Mouse (Mus musculus) C2C12 (cell line): ENCODE results near the gene Myo10. TPM values are rescaled to one million over a fixed set of nuclear protein-coding genes. Genes with fewer than 3 reads are reported as not detected.

Experiments
- H3K27me3 ChIP-seq: one replicate; pipeline ENCODE4 v1.6.1; 2011; ENCODE audit not compliant: control insufficient read depth, insufficient read depth, insufficient read length
- H3K36me3 ChIP-seq: one replicate; pipeline ENCODE4 v1.6.1; 2011; ENCODE audit not compliant: control insufficient read depth, insufficient read depth
- H3K4me3 ChIP-seq: one replicate; pipeline ENCODE4 v1.5.1; 2011; ENCODE audit warnings: mild to moderate bottlenecking, control low read depth; ENCODE audit not compliant: poor library complexity, insufficient read depth, severe bottlenecking
- H3K79me2 ChIP-seq: one replicate; pipeline ENCODE4 v1.6.1; 2011; ENCODE audit not compliant: control insufficient read depth, insufficient read depth
- H3K79me3 ChIP-seq: one replicate; pipeline ENCODE4 v1.6.1; 2011; ENCODE audit warnings: low read depth, control low read depth
- H3ac ChIP-seq: one replicate; pipeline ENCODE3; 2011; ENCODE audit warnings: low read depth; ENCODE audit not compliant: control insufficient read depth, insufficient read length
- CEBPB ChIP-seq: IDR thresholded peaks from one replicate; pipeline ENCODE4 v1.6.1; 2011; ENCODE audit warnings: low read depth, mild to moderate bottlenecking, control low read depth, moderate library complexity
- CTCF ChIP-seq: IDR thresholded peaks from one replicate; pipeline ENCODE4 v1.5.1; 2011; ENCODE audit not compliant: control insufficient read depth, insufficient read depth, insufficient read length
- FOSL1 ChIP-seq: IDR thresholded peaks from one replicate; pipeline ENCODE4 v1.8.0; 2011; ENCODE audit warnings: mild to moderate bottlenecking, low read length; ENCODE audit not compliant: poor library complexity, insufficient read depth, severe bottlenecking
- MAX ChIP-seq: IDR thresholded peaks from one replicate; pipeline ENCODE4 v1.6.1; 2011; ENCODE audit warnings: mild to moderate bottlenecking, control low read depth
- MYOD1 ChIP-seq: IDR thresholded peaks from one replicate; pipeline ENCODE4 v1.6.1; 2011; ENCODE audit warnings: low read depth; ENCODE audit not compliant: control insufficient read depth, insufficient read length
- MYOG ChIP-seq: IDR thresholded peaks from one replicate; pipeline ENCODE4 v1.6.1; 2011; ENCODE audit not compliant: control insufficient read depth, insufficient read length; ENCODE audit errors: extremely low read depth
- USF1 ChIP-seq: IDR thresholded peaks from one replicate; pipeline ENCODE4 v1.6.1; 2011; ENCODE audit warnings: low read depth, mild to moderate bottlenecking, control low read depth, moderate library complexity
- polyA plus RNA-seq: library from polyadenylated mRNA; unstranded; fragments of >200 nt; fragmentation: generic; extraction: Trizol; gene quantifications from one replicate; pipeline ENCODE4 v1.2.1, GENCODE M21; 2012; ENCODE audit warnings: missing spikeins

Gene Myo10
- polyA plus RNA-seq, 1 experiment = 89.8 TPM

DNA sequence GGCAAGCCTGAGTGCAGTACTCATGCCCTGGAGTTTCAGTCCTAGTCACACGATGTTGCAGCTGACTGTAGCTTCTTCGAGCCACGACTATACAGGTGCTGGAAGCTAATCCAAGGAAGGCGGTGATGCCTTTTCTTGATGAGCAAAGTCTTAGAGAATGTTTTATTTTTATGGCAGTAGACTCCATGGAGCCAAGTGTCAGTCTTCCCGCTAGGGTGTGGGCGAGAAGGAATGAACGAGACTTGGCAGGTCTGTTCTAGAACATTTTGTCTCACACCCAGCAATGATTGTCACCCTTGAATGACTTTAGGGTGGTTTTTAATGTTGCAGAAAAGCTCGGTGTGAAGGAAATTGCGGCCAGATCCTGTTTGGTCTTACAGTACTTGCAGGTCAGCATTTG, 62.9 kb downstream of the Myo10 start:
- Histone ChIP-seq H3K79me3 (peaks cover 92% of the 10 kb centered on the region), H3K79me2 (peaks cover 100% of the 10 kb centered on the region), H3ac (no peak overlapping the region), H3K27me3 (no peaks in the 10 kb centered on the region), H3K4me3 (no peak overlapping the region), H3K36me3 (peaks cover 57% of the 10 kb centered on the region)
- TF ChIP-seq CTCF (no peak), MYOG (no peak), MYOD1 (no peak), CEBPB (no peak)

DNA sequence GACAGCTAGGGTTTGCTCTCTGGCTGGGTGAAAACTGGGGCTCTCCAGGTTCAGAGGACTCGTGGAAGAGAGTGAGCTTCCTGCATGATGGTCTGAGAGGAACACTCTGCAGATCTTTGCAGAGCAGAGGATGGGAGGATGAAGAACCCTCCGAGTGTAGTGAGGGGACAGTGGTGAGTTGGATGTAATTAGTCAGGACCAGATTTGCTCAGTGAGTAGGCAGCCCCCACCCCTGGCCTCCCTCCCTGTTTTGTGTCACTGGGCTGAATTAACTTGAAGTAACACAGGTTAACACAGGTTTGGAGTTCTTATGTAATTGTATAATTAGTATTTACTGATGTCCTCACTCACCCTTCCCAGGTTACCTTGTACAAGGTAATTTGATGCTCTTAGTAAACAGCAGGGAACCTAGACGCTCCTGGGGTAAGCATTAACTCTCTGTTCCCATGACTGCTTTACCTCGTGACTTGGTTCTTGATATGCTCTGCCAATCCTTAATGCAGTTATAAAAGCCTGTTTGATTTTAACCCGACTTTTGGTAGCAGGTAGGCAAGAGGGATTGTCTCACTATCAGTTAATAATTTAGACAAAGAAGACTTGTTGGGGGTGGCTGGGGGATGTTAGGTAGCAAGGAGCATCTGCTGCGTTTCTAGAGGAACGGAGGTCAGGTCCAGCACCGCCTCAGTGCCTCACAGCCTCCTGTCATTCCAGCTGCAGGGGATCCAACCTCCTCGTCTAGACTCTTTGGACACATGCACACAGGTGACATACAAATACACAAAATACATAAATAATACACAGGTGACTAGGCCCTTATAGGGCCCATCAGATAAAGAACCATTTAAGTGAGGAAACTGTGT, 66.3 kb downstream of the Myo10 start:
- Histone ChIP-seq H3ac (no peak overlapping the region), H3K27me3 (no peaks in the 10 kb centered on the region), H3K36me3 (peaks cover 41% of the 10 kb centered on the region), H3K79me3 (peaks cover 94% of the 10 kb centered on the region), H3K79me2 (peaks cover 100% of the 10 kb centered on the region), H3K4me3 (no peak overlapping the region)
- TF ChIP-seq CEBPB (no peak), MYOD1 (no peak), FOSL1 (no peak), MYOG (no peak), MAX (no peak)

DNA sequence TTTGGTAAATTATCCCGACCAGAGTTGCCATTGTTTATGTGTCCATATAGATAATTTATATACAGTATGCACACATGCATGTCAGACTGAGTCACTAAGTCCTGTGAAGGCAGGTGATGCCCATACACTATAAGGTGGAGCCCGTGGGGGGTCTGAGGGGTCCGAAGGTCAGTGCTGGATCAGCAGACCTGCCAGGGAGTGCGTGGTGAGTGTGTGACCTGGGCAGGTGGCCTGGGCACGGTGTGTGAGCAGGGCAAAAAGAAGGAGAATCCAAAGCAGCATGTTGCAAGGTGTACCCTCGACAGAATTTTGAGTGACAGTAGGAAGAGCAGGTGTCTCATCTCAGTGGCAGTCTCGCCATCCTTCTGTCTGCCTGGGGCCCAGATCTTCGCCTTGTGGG, 67.2 kb downstream of the Myo10 start:
- Histone ChIP-seq H3K36me3 (peaks cover 35% of the 10 kb centered on the region), H3K27me3 (no peaks in the 10 kb centered on the region), H3ac (no peak overlapping the region), H3K4me3 (no peak overlapping the region), H3K79me2 (peaks cover 100% of the 10 kb centered on the region), H3K79me3 (peaks cover 94% of the 10 kb centered on the region)
- TF ChIP-seq FOSL1 = no peak
- TF ChIP-seq USF1 = no peak
- TF ChIP-seq MYOD1 = no peak
- no peak for TF ChIP-seq MYOG
- no peak for TF ChIP-seq CEBPB
- TF ChIP-seq MAX = no peak
- no peak for TF ChIP-seq CTCF

DNA sequence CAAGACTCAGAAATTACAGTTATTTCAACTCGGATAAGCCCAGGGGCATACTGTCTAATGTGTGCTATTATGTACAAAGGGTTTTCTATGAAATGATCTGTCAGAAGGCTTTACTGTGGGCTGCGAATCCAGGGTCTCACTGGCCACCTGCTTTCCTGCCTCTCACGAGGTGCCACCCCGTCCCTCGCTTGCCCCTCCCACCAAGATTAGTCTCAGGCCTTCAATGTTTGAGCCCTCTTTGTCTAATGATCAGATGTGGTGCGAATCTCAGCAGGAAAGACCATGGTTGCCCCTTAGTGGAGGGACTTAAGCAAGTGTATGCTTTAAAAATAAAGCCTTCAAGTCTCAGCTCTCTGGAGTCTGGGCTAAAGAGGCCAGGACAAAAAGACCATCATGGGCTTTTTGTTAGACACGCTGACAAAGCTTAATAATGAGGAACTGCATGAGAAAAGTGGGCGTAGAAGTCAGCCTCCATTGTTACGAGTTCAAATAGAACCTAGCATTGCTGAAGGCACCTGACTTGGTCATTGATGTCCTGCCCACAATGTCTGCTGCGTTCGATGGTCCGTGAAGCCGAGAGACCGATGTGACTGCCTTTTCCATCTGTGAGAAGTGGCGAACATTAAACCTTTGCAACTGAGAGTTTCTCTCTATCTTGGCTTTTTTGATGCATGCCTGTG, 67.9 kb downstream of the Myo10 start:
- no peak overlapping the region for H3K4me3 ChIP-seq
- peaks cover 92% of the 10 kb centered on the region for H3K79me3 ChIP-seq
- TF ChIP-seq MYOG (no peak), USF1 (no peak), MAX (no peak), CTCF (no peak), CEBPB (no peak), FOSL1 (no peak), MYOD1 (no peak)
- no peaks in the 10 kb centered on the region for H3K27me3 ChIP-seq
- peaks cover 28% of the 10 kb centered on the region for H3K36me3 ChIP-seq
- H3ac ChIP-seq = no peak overlapping the region
- peaks cover 100% of the 10 kb centered on the region for H3K79me2 ChIP-seq

DNA sequence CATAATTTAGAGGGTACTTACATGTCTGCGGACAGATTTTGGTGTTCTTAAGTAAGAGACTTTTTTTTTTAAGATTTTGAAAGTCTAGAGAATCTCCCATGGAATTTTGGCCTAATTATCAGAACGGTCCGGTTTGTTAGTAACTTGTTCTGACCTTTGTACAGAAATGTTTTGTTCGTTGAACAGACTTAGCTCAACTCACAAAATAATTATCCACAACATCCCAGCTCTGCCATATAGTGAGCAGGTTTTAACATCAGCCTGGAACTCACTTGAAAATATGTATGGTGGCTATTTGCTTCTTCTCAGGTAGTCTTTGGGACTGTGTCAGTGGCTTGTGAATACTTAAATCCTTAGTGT, 68.4 kb downstream of the Myo10 start:
- H3K79me2 ChIP-seq = peaks cover 100% of the 10 kb centered on the region
- peaks cover 27% of the 10 kb centered on the region for H3K36me3 ChIP-seq
- H3K27me3 ChIP-seq = no peaks in the 10 kb centered on the region
- TF ChIP-seq MYOG (no peak), CTCF (no peak), CEBPB (no peak), USF1 (no peak), MAX (no peak), FOSL1 (no peak), MYOD1 (no peak)
- no peak overlapping the region for H3K4me3 ChIP-seq
- peaks cover 92% of the 10 kb centered on the region for H3K79me3 ChIP-seq
- H3ac ChIP-seq = no peak overlapping the region
